Mouse (Mus musculus): ENCODE results near the gene Oxnad1. TPM values are rescaled to one million over a fixed set of nuclear protein-coding genes. Genes with fewer than 3 reads are reported as not detected.
A peak's percentile ranks its signal among the peaks of the same experiment; 100 is the strongest.
"Not testable (repeated sequence)": the region's sequence is repeated elsewhere in the genome, so short reads cannot be mapped to it uniquely, and the experiment has no call there.

Oxnad1 gene
- total RNA-seq, 2 experiments from 2014 or later = 1.4 to 12.9 TPM

- not testable (repeated sequence) for ATAC-seq (ENCODE audit: poor library complexity, severe bottlenecking)
Measured at GRCm38 (mm10) chr14:32087584-32088248, 2.5 kb downstream of the Oxnad1 start.

DNA sequence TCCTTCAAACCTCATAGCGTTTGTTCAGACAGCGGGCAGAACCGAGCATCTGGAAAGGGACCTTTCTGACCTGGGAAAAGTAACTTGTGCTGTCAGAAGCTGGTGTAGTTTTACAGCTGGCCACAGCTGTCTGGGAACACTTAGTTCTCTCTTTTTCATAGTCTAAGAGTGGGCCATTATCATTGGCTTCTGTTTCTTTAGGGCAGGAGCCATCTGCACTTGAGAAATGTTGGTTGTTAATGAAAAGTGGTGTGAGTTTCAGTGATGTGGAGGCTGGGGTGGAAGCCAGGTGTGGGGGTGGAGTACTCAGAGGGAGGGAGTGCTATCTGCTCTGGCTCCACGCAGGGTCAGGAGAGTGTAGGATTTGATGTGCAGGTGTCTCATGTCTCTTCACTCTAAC, 6.0 kb downstream of the Oxnad1 start:
- ATAC-seq (ENCODE audit: poor library complexity, severe bottlenecking) = no peak

- no peak for ATAC-seq (ENCODE audit: poor library complexity, severe bottlenecking)
Measured at GRCm38 (mm10) chr14:32091704-32092103, 6.5 kb downstream of the Oxnad1 start.

DNA sequence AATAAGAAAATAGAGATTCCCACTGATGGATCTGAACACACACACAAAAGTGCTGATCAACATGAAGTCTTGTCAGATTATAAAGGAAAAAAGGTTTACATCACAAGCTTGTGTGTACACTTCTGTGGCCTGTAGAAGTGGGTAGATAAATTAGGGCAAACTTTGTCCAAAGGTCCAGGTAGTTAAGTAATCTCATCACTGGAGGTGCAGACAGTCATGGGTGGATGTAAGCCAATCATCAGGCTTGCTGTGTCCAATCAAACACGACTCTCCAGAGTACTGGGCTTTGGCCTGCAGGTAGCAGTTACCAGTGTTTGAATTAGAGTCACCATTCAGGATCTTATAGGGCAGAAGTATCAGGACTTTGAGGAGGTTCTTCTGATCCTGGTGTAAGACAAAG, 7.8 kb downstream of the Oxnad1 start:
- ATAC-seq (ENCODE audit: poor library complexity, severe bottlenecking) = no peak

- ATAC-seq (ENCODE audit: poor library complexity, severe bottlenecking) = peak; percentile 84
Measured at GRCm38 (mm10) chr14:32093500-32094117, 8.4 kb downstream of the Oxnad1 start.

GRCm38 (mm10) chr14:32095646-32096045, 10.5 kb downstream of the Oxnad1 start:
- no peak for ATAC-seq (ENCODE audit: poor library complexity, severe bottlenecking)

GRCm38 (mm10) chr14:32096740-32097139, 11.6 kb downstream of the Oxnad1 start:
- ATAC-seq (ENCODE audit: poor library complexity, severe bottlenecking) = no peak

- no peak for ATAC-seq (ENCODE audit: poor library complexity, severe bottlenecking)
Measured at GRCm38 (mm10) chr14:32097691-32098090, 12.5 kb downstream of the Oxnad1 start.

DNA sequence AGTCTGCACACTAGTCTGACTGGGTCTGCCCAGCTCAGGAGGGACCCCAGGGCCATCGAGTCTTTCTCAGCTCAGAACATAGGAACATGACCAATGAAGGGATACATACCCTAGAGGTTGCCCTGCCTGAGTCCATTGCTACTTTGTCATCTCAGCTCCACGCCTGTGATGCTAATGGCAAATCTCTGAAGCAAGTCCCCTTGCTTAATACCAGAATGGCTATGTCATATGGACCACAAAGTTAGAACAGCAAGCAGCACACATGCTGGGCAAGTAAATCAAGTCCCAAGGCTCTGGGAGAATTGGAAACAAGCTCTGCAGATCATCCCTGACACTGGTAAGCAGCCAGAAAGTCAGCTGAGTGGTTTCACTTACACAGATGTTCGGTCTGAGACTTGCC, 13.8 kb downstream of the Oxnad1 start:
- ATAC-seq (ENCODE audit: poor library complexity, severe bottlenecking) = no peak

DNA sequence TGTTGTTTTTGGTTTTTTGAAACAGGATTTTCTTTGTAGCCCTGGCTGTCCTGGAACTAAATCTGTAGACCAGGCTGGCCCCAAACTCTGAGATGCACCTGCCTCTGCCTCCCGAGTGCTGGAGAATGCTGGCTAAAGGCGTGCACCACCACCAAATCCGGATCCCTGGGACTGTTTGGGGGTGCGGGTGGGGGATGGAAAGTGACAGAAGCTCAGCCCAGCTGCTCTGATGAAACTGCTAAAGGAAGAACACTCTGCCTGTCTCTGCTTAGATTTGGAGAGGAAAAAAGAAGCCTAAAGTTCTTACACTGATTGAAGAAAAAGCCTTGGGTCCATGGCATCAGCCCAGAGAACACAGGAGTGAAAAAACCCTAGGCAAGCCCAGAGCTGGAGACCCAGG, 18.4 kb downstream of the Oxnad1 start:
- ATAC-seq (ENCODE audit: poor library complexity, severe bottlenecking) = no peak

- ATAC-seq (ENCODE audit: poor library complexity, severe bottlenecking) = no peak
Measured at GRCm38 (mm10) chr14:32105663-32106062, 20.5 kb downstream of the Oxnad1 start.

DNA sequence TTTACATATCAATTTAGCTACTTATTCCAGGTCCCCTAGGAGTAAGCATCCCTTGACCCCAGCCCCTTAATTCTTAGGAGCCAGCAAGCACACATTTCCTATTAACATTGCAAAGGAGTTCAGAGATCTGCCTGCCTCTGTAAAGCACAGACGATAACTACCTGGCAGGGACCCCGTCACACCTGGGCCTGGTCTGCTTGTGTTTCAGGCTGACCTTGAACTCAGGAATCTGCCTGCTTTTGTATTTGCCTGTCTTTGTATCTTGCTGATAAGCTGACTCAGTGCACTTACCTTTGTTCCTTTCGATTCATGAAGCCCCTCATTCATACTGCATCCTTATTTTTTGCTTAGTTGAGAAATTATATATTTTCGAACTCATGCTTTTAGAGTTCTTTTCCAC, 21.7 kb downstream of the Oxnad1 start:
- ATAC-seq (ENCODE audit: poor library complexity, severe bottlenecking) = no peak

DNA sequence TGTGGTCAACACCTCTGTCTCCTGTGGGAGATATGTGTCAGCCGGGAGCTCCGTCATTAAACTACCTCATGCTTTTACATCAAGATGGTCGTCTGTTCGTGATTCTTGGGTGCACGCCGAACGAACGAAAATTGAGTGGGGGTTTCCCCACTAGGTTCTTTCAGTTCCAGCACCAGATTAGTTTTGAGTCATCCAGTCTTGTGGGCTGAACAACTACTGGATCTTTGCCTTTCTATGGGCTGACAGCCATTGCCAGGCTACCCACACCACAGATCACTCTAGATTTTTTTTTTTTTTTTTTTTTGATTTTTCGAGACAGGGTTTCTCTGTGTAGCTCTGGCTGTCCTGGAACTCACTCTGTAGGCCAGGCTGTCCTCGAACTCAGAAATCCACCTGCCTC, 26.9 kb downstream of the Oxnad1 start:
- not testable (repeated sequence) for ATAC-seq (ENCODE audit: poor library complexity, severe bottlenecking)

DNA sequence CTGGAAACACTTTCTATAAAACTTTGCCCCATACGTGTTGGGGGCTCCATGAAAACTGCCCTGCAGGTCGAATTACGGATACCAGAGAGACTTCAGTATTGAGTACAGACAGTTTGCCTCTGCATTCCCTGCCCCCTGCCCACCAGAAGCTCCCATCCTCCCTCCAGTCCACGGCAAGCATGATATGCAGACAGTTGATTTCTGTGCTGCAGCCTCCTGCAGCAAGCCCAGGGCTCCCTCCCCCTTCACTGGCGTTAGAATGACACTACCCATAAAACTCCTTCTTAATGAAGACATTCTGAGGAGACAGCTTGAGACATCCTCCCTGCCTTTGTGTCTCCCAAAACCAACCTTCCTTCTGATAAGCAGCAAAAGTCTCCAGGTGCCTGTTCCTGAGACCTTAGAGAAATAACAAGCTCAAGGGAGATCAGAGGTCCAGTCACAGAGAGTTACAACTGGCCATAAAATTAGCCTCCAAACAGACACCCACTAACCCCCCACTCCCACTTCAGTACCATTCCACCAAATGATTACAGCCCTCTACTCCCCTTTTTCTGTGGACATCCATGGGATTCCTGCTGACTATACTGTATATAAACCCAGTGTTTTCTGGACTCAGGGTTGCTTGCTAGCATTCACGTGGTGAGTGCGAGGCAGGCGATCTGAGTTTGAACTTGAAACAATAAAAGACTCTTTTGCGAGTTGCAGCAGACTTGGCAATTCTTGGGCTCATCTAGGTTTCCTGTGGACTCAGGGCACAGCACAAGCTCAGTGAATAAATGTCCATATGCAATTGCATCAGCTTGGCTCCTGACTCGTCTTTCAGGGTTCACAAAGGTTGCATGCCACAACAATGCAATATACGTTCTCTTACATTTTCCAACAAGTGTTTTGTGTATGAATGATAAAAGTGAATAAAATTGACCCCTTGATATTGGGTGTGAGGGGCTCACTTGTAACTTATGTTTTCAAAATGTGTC, 36.1 kb downstream of the Oxnad1 start:
- no peak for ATAC-seq (ENCODE audit: poor library complexity, severe bottlenecking)

- peak; percentile 94 for ATAC-seq (ENCODE audit: poor library complexity, severe bottlenecking)
Measured at GRCm38 (mm10) chr14:32121920-32122315, 36.7 kb downstream of the Oxnad1 start.

DNA sequence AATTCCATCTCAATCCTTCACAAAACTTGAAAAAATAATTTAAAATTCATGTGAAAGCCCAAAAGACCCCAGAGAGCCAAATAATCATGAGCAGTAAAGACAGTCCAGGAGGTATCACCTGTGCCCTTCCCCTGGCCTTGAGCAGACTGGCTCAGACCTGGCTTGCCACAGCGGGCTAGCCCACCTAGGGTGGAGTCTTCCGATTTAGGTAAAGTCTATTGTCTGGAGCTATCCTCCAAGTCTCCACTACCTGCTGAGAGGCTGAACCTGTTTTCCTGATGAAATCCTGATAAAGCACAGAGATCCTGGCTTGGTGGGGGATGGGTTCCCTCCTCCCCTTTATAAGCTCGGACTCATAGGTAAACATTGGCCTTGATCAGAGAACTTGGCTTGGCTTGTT, 39.1 kb downstream of the Oxnad1 start:
- ATAC-seq (ENCODE audit: poor library complexity, severe bottlenecking) = no peak

- ATAC-seq (ENCODE audit: poor library complexity, severe bottlenecking) = not testable (repeated sequence)
Measured at GRCm38 (mm10) chr14:32125256-32125655, 40.1 kb downstream of the Oxnad1 start.

GRCm38 (mm10) chr14:32128409-32128808, 43.2 kb downstream of the Oxnad1 start:
- ATAC-seq (ENCODE audit: poor library complexity, severe bottlenecking) = peak; percentile 51

GRCm38 (mm10) chr14:32131836-32132235, 46.7 kb downstream of the Oxnad1 start:
- no peak for ATAC-seq (ENCODE audit: poor library complexity, severe bottlenecking)

- no peak for ATAC-seq (ENCODE audit: poor library complexity, severe bottlenecking)
Measured at GRCm38 (mm10) chr14:32134293-32134692, 49.1 kb downstream of the Oxnad1 start.

GRCm38 (mm10) chr14:32136467-32136866, 51.3 kb downstream of the Oxnad1 start:
- not testable (repeated sequence) for ATAC-seq (ENCODE audit: poor library complexity, severe bottlenecking)

Measured in megakaryocyte, adult 5-6 weeks (primary cell).